Mouse (Mus musculus): ENCODE data around the gene Cyp2c55. TPM values are rescaled to one million over a fixed set of nuclear protein-coding genes. Genes with fewer than 3 reads are reported as not detected.
A peak's percentile ranks its signal among the peaks of the same experiment; 100 is the strongest.

Gene Cyp2c55
- total RNA-seq (2021) = not detected
- long read RNA-seq, experiment 1 = 0 reads
- long read RNA-seq, experiment 2 = 0 reads

- DNase-seq = no peak
- no peak within 1 kb of the TSS for H3K4me3 ChIP-seq
- no peak for TF ChIP-seq CTCF (IDR thresholded peaks at IDR 0.05)
- intact Hi-C loops (cut with DNase I) = no loop called here
- no peak within 1 kb of the TSS for H3K27ac ChIP-seq
These were observed at the start of gene Cyp2c55 for GRCm38 (mm10) chr19:39006715-39007114. Gene Cyp2c55 (plus strand): TSS chr19:39007019.

GRCm38 (mm10) chr19:38970741-38971140 is 36.1 kb upstream of the Cyp2c55 start:
- Histone ChIP-seq H3K27ac (no peak overlapping the region), H3K4me3 (no peak overlapping the region)
- no peak for DNase-seq
- intact Hi-C loops (cut with DNase I) = no loop called here
- no peak for TF ChIP-seq CTCF (IDR thresholded peaks at IDR 0.05)

GRCm38 (mm10) chr19:38972581-38972980 is 34.2 kb upstream of the Cyp2c55 start:
- intact Hi-C loops (cut with DNase I) = no loop called here
- no peak for DNase-seq
- no peak for TF ChIP-seq CTCF (IDR thresholded peaks at IDR 0.05)
- Histone ChIP-seq H3K27ac (no peak overlapping the region), H3K4me3 (no peak overlapping the region)

- intact Hi-C loops (cut with DNase I) = no loop called here
- TF ChIP-seq CTCF (IDR thresholded peaks at IDR 0.05) = no peak
- Histone ChIP-seq H3K4me3 (no peak overlapping the region), H3K27ac (no peak overlapping the region)
- no peak for DNase-seq
These were observed 33.2 kb upstream of the Cyp2c55 start for GRCm38 (mm10) chr19:38973666-38974065.

- no peak overlapping the region for H3K27ac ChIP-seq
- intact Hi-C loops (cut with DNase I) = no loop called here
These were observed 30.6 kb upstream of the Cyp2c55 start for GRCm38 (mm10) chr19:38976269-38976668.

GRCm38 (mm10) chr19:38981966-38982365 is 24.9 kb upstream of the Cyp2c55 start:
- intact Hi-C loops (cut with DNase I) = loop anchor here (5.0 kb wide), 1 partner anchor 1245 kb away; no protein-coding TSS in a partner anchor
- Histone ChIP-seq H3K27ac (no peak overlapping the region), H3K4me3 (no peak overlapping the region)
- peak; percentile 57 for DNase-seq
- peak; percentile 94 for TF ChIP-seq CTCF (IDR thresholded peaks at IDR 0.05)

More at GRCm38 (mm10) chr19:38976269-38976668, 30.6 kb upstream of the Cyp2c55 start:
- TF ChIP-seq CTCF (IDR thresholded peaks at IDR 0.05) = no peak
- DNase-seq = no peak
- no peak overlapping the region for H3K4me3 ChIP-seq

GRCm38 (mm10) chr19:38998248-38998647 is 8.6 kb upstream of the Cyp2c55 start:
- no peak for TF ChIP-seq CTCF (IDR thresholded peaks at IDR 0.05)
- H3K27ac ChIP-seq = no peak overlapping the region
- intact Hi-C loops (cut with DNase I) = no loop called here
- DNase-seq = no peak
- no peak overlapping the region for H3K4me3 ChIP-seq

- TF ChIP-seq CTCF (IDR thresholded peaks at IDR 0.05) = no peak
- Histone ChIP-seq H3K4me3 (no peak overlapping the region), H3K27ac (no peak overlapping the region)
- intact Hi-C loops (cut with DNase I) = no loop called here
- DNase-seq = no peak
These were observed 8.1 kb upstream of the Cyp2c55 start for GRCm38 (mm10) chr19:38998676-38999075.

- DNase-seq = no peak
- no peak overlapping the region for H3K27ac ChIP-seq
- intact Hi-C loops (cut with DNase I) = no loop called here
- no peak for TF ChIP-seq CTCF (IDR thresholded peaks at IDR 0.05)
- H3K4me3 ChIP-seq = no peak overlapping the region
These were observed 1.7 kb upstream of the Cyp2c55 start for GRCm38 (mm10) chr19:39005132-39005531.

- no peak overlapping the region for H3K27ac ChIP-seq
- intact Hi-C loops (cut with DNase I) = no loop called here
- DNase-seq = no peak
- no peak for TF ChIP-seq CTCF (IDR thresholded peaks at IDR 0.05)
- no peak overlapping the region for H3K4me3 ChIP-seq
These were observed 51.1 kb downstream of the Cyp2c55 start for GRCm38 (mm10) chr19:39057928-39058327.

GRCm38 (mm10) chr19:39060719-39061118 is 53.9 kb downstream of the Cyp2c55 start, which contains the start of gene Cyp2c65:
Gene Cyp2c65 (plus strand): TSS chr19:39061015.
- intact Hi-C loops (cut with DNase I) = no loop called here
- no peak for TF ChIP-seq CTCF (IDR thresholded peaks at IDR 0.05)
- DNase-seq = no peak
- H3K27ac ChIP-seq = no peak within 1 kb of the TSS
- no peak within 1 kb of the TSS for H3K4me3 ChIP-seq

Small RNA genes within 50 kb of the gene (microRNA-seq; reads per million reads assigned to microRNA genes)
- gene Gm23800 = not detected

Other genes with a start within 250 kb of the Cyp2c55 start
- 1 to 10 TPM; 6.8 to 7.0 TPM for gene Noc3l, start 187.8 kb upstream of the Cyp2c55 start, total RNA-seq (2021)
- 1 to 10 TPM; 3.4 to 4.0 TPM for gene Tbc1d12, start 170.4 kb upstream of the Cyp2c55 start, total RNA-seq (2021)
- gene Hells, start 76.1 kb upstream of the Cyp2c55 start, total RNA-seq (2021) = 1 to 10 TPM in 1 of 2 experiments, under 1 TPM in 1; 0.28 to 1.8 TPM
- not detected for gene Cyp2c65, start 54.0 kb downstream of the Cyp2c55 start, total RNA-seq (2021)
- gene Cyp2c66, start 106.9 kb downstream of the Cyp2c55 start, total RNA-seq (2021) = not detected

Data from gastrocnemius, adult 2 months (tissue).